Mouse (Mus musculus) neural tube, embryonic 15.5 days (tissue): Measurements from ENCODE around the gene S1pr1. TPM values are rescaled to one million over a fixed set of nuclear protein-coding genes. Genes with fewer than 3 reads are reported as not detected.

Experiments
- ATAC-seq: fragments of 200-750 bp; cut with Nextera tagmentation; 2 replicates; pipeline ENCODE4 v1.8.0; 2017; ENCODE audit warnings: mild to moderate bottlenecking, moderate TSS enrichment, moderate library complexity; ENCODE audit not compliant: low FRiP score
- H3K27ac ChIP-seq: fragments of 300-500 bp; sonication (generic); replicated peaks from 2 replicates; pipeline ENCODE4 v1.5.1; 2015; ENCODE audit warnings: mild to moderate bottlenecking, inconsistent platforms
- H3K27me3 ChIP-seq: fragments of 300-500 bp; sonication (generic); replicated peaks from 2 replicates; pipeline ENCODE4 v1.6.1; 2015; ENCODE audit warnings: inconsistent platforms
- H3K36me3 ChIP-seq: fragments of 300-500 bp; sonication (generic); 2 replicates; pipeline ENCODE4 v1.6.1; 2015; ENCODE audit warnings: inconsistent platforms
- H3K4me1 ChIP-seq: fragments of 300-500 bp; sonication (generic); 2 replicates; pipeline ENCODE4 v1.6.1; 2015; ENCODE audit warnings: inconsistent platforms
- H3K4me2 ChIP-seq: fragments of 300-500 bp; sonication (generic); 2 replicates; pipeline ENCODE4 v1.6.1; 2015; ENCODE audit warnings: inconsistent platforms, mild to moderate bottlenecking, moderate library complexity
- H3K4me3 ChIP-seq: fragments of 300-500 bp; sonication (generic); replicated peaks from 2 replicates; pipeline ENCODE4 v1.5.1; 2015; ENCODE audit warnings: mild to moderate bottlenecking, inconsistent platforms
- H3K9ac ChIP-seq: fragments of 300-500 bp; sonication (generic); replicated peaks from 2 replicates; pipeline ENCODE4 v1.6.1; 2015; ENCODE audit warnings: mild to moderate bottlenecking, inconsistent platforms
- H3K9me3 ChIP-seq: fragments of 300-500 bp; sonication (generic); replicated peaks from 2 replicates; pipeline ENCODE4 v1.6.1; 2016; ENCODE audit warnings: inconsistent platforms
- WGBS: fragments of 180-500 bp; shearing (Covaris S2); methylation state at CpG from one replicate; pipeline ENCODE4 v1.1.7; 2015; ENCODE audit warnings: mixed read lengths; 5-methylcytosine and 5-hydroxymethylcytosine counted together
- polyA plus RNA-seq: library from polyadenylated mRNA; unstranded; fragments of >200 nt; fragmentation: Nextera tagmentation; extraction: Ambion mirVana; gene quantifications from 2 replicates; pipeline ENCODE4 v1.2.1, GENCODE M21; 2015

The S1pr1 gene
- polyA plus RNA-seq, 1 experiment from 2014 or later = 30.5 TPM

GRCm38 (mm10) chr3:115692857-115693256 is 22.0 kb downstream of the S1pr1 start:
- Histone ChIP-seq H3K9ac (no peak overlapping the region), H3K4me1 (no peaks in the 10 kb centered on the region), H3K36me3 (no peaks in the 10 kb centered on the region), H3K27me3 (no peaks in the 10 kb centered on the region), H3K27ac (no peak overlapping the region), H3K4me2 (no peak overlapping the region), H3K4me3 (no peak overlapping the region), H3K9me3 (no peaks in the 10 kb centered on the region)
- no peak for ATAC-seq
- WGBS = 55% methylated on average over 4 of the region's 4 CpGs

GRCm38 (mm10) chr3:115692384-115692783 is 22.5 kb downstream of the S1pr1 start:
- no peak for ATAC-seq
- no peak overlapping the region for H3K4me2 ChIP-seq
- H3K9ac ChIP-seq = no peak overlapping the region
- H3K4me1 ChIP-seq = no peaks in the 10 kb centered on the region
- WGBS = 94% methylated on average over 5 of the region's 5 CpGs
- H3K27ac ChIP-seq = no peak overlapping the region
- no peak overlapping the region for H3K4me3 ChIP-seq
- no peaks in the 10 kb centered on the region for H3K36me3 ChIP-seq
- no peaks in the 10 kb centered on the region for H3K27me3 ChIP-seq
- H3K9me3 ChIP-seq = no peaks in the 10 kb centered on the region

GRCm38 (mm10) chr3:115689920-115690319 is 25.0 kb downstream of the S1pr1 start:
- Histone ChIP-seq H3K9me3 (no peaks in the 10 kb centered on the region), H3K4me2 (no peak overlapping the region), H3K27ac (no peak overlapping the region), H3K4me1 (no peaks in the 10 kb centered on the region), H3K4me3 (no peak overlapping the region), H3K9ac (no peak overlapping the region), H3K36me3 (no peaks in the 10 kb centered on the region), H3K27me3 (no peaks in the 10 kb centered on the region)
- no peak for ATAC-seq
- WGBS = 76% methylated on average over 1 of the region's 1 CpGs

GRCm38 (mm10) chr3:115689352-115689751 is 25.5 kb downstream of the S1pr1 start:
- no peak overlapping the region for H3K27ac ChIP-seq
- no peaks in the 10 kb centered on the region for H3K4me1 ChIP-seq
- no peak overlapping the region for H3K4me3 ChIP-seq
- WGBS = 39% methylated on average over 8 of the region's 8 CpGs
- no peak overlapping the region for H3K4me2 ChIP-seq
- no peak for ATAC-seq
- H3K9me3 ChIP-seq = no peaks in the 10 kb centered on the region
- H3K9ac ChIP-seq = no peak overlapping the region
- no peaks in the 10 kb centered on the region for H3K36me3 ChIP-seq
- no peaks in the 10 kb centered on the region for H3K27me3 ChIP-seq

GRCm38 (mm10) chr3:115687821-115688220 is 27.1 kb downstream of the S1pr1 start:
- H3K27ac ChIP-seq = no peak overlapping the region
- no peaks in the 10 kb centered on the region for H3K27me3 ChIP-seq
- no peaks in the 10 kb centered on the region for H3K36me3 ChIP-seq
- H3K9me3 ChIP-seq = no peaks in the 10 kb centered on the region
- ATAC-seq = no peak
- no peak overlapping the region for H3K4me2 ChIP-seq
- 83% methylated on average over 2 of the region's 2 CpGs for WGBS
- H3K4me3 ChIP-seq = no peak overlapping the region
- H3K4me1 ChIP-seq = no peaks in the 10 kb centered on the region
- H3K9ac ChIP-seq = no peak overlapping the region

- WGBS = 76% methylated on average over 14 of the region's 14 CpGs
- Histone ChIP-seq H3K9me3 (no peaks in the 10 kb centered on the region), H3K4me3 (no peak overlapping the region), H3K36me3 (no peaks in the 10 kb centered on the region), H3K4me2 (no peak overlapping the region), H3K4me1 (no peaks in the 10 kb centered on the region), H3K27me3 (no peaks in the 10 kb centered on the region), H3K9ac (no peak overlapping the region), H3K27ac (no peak overlapping the region)
- no peak for ATAC-seq
Measured at GRCm38 (mm10) chr3:115682328-115683088, 32.4 kb downstream of the S1pr1 start.

GRCm38 (mm10) chr3:115681184-115681583 is 33.7 kb downstream of the S1pr1 start:
- Histone ChIP-seq H3K36me3 (no peaks in the 10 kb centered on the region), H3K27ac (no peak overlapping the region), H3K4me2 (no peak overlapping the region), H3K4me3 (no peak overlapping the region), H3K9me3 (no peaks in the 10 kb centered on the region), H3K4me1 (no peaks in the 10 kb centered on the region), H3K27me3 (no peaks in the 10 kb centered on the region), H3K9ac (no peak overlapping the region)
- no peak for ATAC-seq
- 89% methylated on average over 1 of the region's 1 CpGs for WGBS

- Histone ChIP-seq H3K9me3 (no peaks in the 10 kb centered on the region), H3K4me2 (no peak overlapping the region), H3K4me1 (no peaks in the 10 kb centered on the region), H3K36me3 (no peaks in the 10 kb centered on the region), H3K27me3 (no peaks in the 10 kb centered on the region), H3K9ac (no peak overlapping the region), H3K27ac (no peak overlapping the region), H3K4me3 (no peak overlapping the region)
- ATAC-seq = no peak
- 88% methylated on average over 7 of the region's 7 CpGs for WGBS
Measured at GRCm38 (mm10) chr3:115679022-115679421, 35.9 kb downstream of the S1pr1 start.

GRCm38 (mm10) chr3:115675546-115676535 is 39.0 kb downstream of the S1pr1 start:
- no peak for ATAC-seq
- Histone ChIP-seq H3K27ac (no peak overlapping the region), H3K4me2 (no peak overlapping the region), H3K27me3 (no peaks in the 10 kb centered on the region), H3K4me3 (no peak overlapping the region), H3K4me1 (no peaks in the 10 kb centered on the region), H3K9me3 (no peaks in the 10 kb centered on the region), H3K36me3 (no peaks in the 10 kb centered on the region), H3K9ac (no peak overlapping the region)
- 85% methylated on average over 6 of the region's 6 CpGs for WGBS

GRCm38 (mm10) chr3:115674665-115675064 is 40.2 kb downstream of the S1pr1 start:
- Histone ChIP-seq H3K4me1 (no peaks in the 10 kb centered on the region), H3K4me2 (no peak overlapping the region), H3K4me3 (no peak overlapping the region), H3K36me3 (no peaks in the 10 kb centered on the region), H3K27me3 (no peaks in the 10 kb centered on the region), H3K27ac (no peak overlapping the region), H3K9me3 (no peaks in the 10 kb centered on the region), H3K9ac (no peak overlapping the region)
- 91% methylated on average over 5 of the region's 5 CpGs for WGBS
- ATAC-seq = no peak

- no peak overlapping the region for H3K9ac ChIP-seq
- no peak overlapping the region for H3K4me3 ChIP-seq
- no peak for ATAC-seq
- 0 out of 2 replicates have a peak overlapping the region, but pooled peaks have one; percentile 0 for H3K4me2 ChIP-seq
- H3K9me3 ChIP-seq = no peaks in the 10 kb centered on the region
- no peaks in the 10 kb centered on the region for H3K27me3 ChIP-seq
- no peaks in the 10 kb centered on the region for H3K36me3 ChIP-seq
- H3K4me1 ChIP-seq = no peaks in the 10 kb centered on the region
- 62% methylated on average over 13 of the region's 13 CpGs for WGBS
- no peak overlapping the region for H3K27ac ChIP-seq
Measured at GRCm38 (mm10) chr3:115673663-115674157, 41.2 kb downstream of the S1pr1 start.
